Mouse (Mus musculus) testis, postnatal 10 days (tissue): Measurements from ENCODE around the gene Rin2.
A peak's percentile ranks its signal among the peaks of the same experiment; 100 is the strongest.

Source experiments
- DNase-seq: peaks from one replicate; pipeline ENCODE4 v3.0.0; 2021; ENCODE audit warnings: low spot score

Rin2 gene

DNA sequence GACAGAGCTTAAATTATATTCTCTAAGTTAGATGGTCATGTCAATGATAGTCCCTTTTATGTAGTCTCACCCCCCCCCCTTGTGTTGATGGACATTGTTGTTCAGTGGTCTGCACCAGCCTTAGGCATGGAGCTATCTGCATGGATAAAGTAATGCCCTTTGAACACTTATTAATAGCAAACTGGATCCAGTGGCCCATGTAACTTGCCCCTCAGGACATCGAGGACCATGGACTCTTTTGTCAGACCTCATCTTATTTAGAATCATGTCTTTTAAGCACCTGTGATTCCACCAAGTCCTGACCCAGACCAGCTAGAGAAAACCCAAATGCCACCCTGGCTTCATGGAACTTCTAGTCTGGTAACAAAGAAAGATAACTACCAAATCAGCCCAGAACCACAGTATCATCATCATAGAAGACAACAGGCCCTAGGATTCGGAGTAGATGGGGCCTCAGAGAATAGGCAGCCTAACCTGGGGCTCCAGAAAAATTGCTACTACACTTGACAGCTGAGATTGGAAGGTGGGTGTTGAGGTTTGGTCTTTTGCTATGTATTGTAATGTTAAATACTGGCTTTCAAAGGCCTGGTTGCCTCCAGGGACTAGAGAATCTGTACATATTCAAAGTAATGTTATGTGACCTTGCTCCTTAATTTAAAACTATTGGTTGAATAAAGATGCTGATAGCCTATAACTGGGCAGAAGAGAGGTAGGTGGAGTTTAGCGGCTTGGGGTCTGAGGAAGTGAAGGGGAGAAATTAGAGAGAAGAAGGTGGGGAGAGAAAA lies 113.7 kb downstream of the Rin2 start:
- DNase-seq: no peak

DNA sequence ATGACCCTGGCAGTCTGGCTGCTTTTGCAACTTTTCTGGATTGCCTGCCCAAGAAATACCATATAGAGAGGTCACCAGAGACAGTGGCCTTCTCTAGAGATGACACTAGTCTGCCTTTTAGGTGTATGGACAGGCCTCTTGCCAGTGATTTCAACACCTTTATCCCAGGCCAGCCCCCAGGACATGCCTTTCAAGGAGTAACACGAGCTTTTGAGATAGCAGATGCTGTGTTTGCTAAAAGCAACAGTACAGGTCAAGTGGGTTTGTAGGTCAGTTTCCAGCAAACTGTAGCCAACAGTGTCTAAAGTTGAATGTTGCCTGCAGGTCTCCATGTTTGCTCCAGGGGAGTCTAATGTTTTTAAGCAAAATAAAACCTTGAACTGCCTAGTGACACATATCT lies 118.7 kb downstream of the Rin2 start:
- no peak for DNase-seq

DNA sequence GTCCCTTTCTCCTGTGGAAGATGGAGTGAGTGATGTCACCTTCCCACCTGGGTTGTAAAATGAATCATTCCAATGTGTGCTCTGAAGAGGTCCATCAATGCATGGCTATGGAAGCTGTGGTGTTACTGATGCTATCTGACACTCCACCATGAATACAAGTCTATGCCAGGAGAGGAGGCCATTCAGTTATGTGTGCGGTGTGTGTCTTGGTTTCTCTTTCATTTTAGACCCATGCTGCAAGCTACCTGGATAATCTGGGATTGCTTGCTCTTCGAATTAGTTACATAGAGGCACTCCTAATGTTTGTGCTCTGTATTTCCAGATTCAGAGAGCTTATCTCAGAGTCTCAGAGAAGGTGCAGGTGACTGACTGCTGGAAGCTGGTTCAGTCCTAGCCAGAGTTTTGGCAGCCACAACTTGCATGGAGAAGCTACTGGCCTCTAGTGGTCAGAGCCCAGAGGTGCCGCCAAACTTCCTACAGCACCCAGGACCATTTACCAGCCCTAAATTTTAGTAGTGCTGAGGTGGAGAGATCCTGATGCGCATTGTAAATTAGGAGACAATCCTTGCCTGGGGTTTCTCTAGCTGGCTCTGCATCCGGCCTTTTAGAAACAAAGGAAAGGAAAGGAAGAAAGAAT lies 119.4 kb downstream of the Rin2 start:
- DNase-seq: peak; percentile 70

- no peak for DNase-seq
Observed at GRCm38 (mm10) chr2:145797851-145798250, 122.8 kb downstream of the Rin2 start.

DNA sequence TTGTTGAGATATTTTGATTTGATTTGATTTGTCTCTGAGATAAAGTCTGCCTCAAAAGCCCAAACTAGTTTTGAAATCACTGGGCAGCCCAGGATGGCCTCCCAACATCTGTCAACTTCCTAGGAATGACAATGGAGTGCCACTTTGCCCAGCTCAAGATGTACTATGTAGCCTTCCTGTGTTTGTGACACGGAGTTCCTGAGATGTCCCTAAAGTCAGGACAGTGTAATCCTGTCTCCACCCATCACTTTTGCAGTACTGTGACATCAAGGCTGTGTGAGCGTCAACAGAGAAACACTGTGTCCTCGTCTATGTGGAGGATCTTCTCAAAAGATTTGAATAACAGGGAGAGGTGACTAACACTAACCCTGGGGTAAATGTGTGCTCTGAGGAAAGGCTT lies 123.9 kb downstream of the Rin2 start:
- DNase-seq: no peak

- no peak for DNase-seq
Observed at GRCm38 (mm10) chr2:145801322-145802052, 126.5 kb downstream of the Rin2 start.

- no peak for DNase-seq
Observed at GRCm38 (mm10) chr2:145802626-145803025, 127.6 kb downstream of the Rin2 start.

DNA sequence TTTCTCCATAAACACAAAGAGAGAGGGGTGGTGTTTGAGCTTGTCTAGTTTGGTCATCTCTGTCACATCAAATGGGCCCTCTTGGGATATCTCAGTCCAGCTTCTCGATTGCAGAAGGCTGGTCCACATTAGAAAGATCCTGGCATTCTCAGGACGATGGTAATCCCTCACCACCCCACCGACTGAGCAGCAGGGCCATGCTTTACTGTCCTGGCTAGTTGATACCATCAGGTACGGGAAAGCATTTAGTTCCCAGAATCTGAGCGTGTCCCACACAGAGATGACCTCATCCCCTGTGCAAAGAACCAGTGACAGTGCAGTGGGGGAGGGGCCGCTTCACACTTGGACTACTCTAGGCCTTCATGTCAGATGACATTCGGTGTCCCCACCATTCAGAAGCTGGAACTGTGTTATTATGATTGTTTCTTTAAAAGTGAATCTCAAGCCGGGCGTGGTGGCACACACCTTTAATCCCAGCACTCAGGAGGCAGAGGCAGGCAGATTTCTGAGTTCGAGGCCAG lies 128.9 kb downstream of the Rin2 start:
- no peak for DNase-seq

DNA sequence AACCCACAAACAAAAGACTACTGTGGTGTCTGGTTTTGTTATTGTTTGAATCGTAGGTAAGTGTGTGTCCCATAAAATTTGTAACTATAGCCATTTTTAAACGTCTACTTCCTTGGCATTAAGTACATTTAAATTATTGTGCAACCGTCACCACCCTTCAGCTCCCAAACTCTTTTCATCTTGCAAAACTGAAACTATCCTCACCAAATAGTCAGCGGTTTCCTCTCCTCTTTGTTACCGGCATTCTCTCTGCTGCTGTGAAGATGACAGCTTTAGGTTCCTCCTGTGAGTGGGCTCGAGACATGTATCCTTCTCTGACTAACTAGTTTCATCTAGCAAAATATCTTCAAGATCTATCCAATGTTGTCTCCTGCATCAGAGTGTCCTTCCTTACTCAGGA lies 129.5 kb downstream of the Rin2 start:
- no peak for DNase-seq

GRCm38 (mm10) chr2:145807276-145807675 lies 132.3 kb downstream of the Rin2 start:
- DNase-seq: no peak

- DNase-seq: no peak
Observed at GRCm38 (mm10) chr2:145808251-145808650, 133.2 kb downstream of the Rin2 start.

GRCm38 (mm10) chr2:145808667-145809066 lies 133.7 kb downstream of the Rin2 start:
- DNase-seq: no peak

GRCm38 (mm10) chr2:145810676-145811075 lies 135.7 kb downstream of the Rin2 start:
- no peak for DNase-seq

GRCm38 (mm10) chr2:145812818-145813217 lies 137.8 kb downstream of the Rin2 start:
- DNase-seq: no peak

- DNase-seq: no peak
Observed at GRCm38 (mm10) chr2:145817195-145817594, 142.2 kb downstream of the Rin2 start.

GRCm38 (mm10) chr2:145822013-145822782 lies 147.2 kb downstream of the Rin2 start:
- DNase-seq: no peak

GRCm38 (mm10) chr2:145822783-145823729 lies 148.0 kb downstream of the Rin2 start:
- DNase-seq: no peak

DNA sequence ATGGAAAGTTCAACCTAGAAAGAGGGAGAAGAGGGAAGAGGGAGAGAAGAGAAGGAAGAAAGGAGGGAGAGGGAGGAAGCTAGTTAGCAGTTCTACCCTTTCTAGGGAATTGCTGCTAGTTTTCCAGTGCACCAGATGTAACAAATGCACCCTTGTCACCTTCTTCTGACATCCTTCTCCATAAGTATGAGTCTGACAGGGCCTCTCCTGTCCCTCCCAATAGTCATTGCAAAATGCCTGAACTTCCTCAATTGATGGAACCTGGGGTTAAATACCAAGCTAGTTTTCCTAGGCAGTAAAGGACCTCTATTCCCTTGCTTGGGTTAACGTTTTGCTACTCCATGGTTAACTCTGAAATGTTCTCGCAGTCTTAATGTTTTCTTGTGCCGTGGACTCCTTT lies 149.7 kb downstream of the Rin2 start:
- DNase-seq: no peak

- no peak for DNase-seq
Observed at GRCm38 (mm10) chr2:145825221-145825620, 150.2 kb downstream of the Rin2 start.

GRCm38 (mm10) chr2:145827930-145828329 lies 152.9 kb downstream of the Rin2 start:
- no peak for DNase-seq

GRCm38 (mm10) chr2:145828603-145829002 lies 153.6 kb downstream of the Rin2 start:
- DNase-seq: no peak
